Mouse (Mus musculus) lung, postnatal 0 days (tissue): ENCODE data around the gene Adamtsl2. TPM values are rescaled to one million over a fixed set of nuclear protein-coding genes. Genes with fewer than 3 reads are reported as not detected.
A peak's percentile ranks its signal among the peaks of the same experiment; 100 is the strongest.

Experiments
- ATAC-seq: fragments of 200-750 bp; cut with Nextera tagmentation; 2 replicates; pipeline ENCODE4 v1.8.0; 2017; ENCODE audit warnings: moderate library complexity
- DNase-seq: peaks from one replicate; pipeline ENCODE4 v3.0.0-alpha.2; 2016; ENCODE audit warnings: low spot score
- H3K27ac ChIP-seq: fragments of 300-500 bp; sonication (generic); 2 replicates; pipeline ENCODE4 v1.5.1; 2014; ENCODE audit warnings: antibody characterized with exemption, mild to moderate bottlenecking, low read length, mixed read lengths
- H3K27me3 ChIP-seq: fragments of 300-500 bp; sonication (generic); replicated peaks from 2 replicates; pipeline ENCODE4 v1.6.1; 2014; ENCODE audit warnings: low read length, mixed read lengths; ENCODE audit not compliant: insufficient read depth
- H3K36me3 ChIP-seq: fragments of 300-500 bp; sonication (generic); 2 replicates; pipeline ENCODE4 v1.6.1; 2014; ENCODE audit warnings: low read length, mixed read lengths; ENCODE audit not compliant: insufficient read depth
- H3K4me1 ChIP-seq: fragments of 300-500 bp; sonication (generic); 2 replicates; pipeline ENCODE4 v1.6.1; 2014; ENCODE audit warnings: antibody characterized with exemption, low read depth, low read length, mixed read lengths; ENCODE audit not compliant: insufficient read depth
- H3K4me2 ChIP-seq: fragments of 300-500 bp; sonication (generic); replicated peaks from 2 replicates; pipeline ENCODE4 v1.6.1; 2014; ENCODE audit warnings: low read depth, mild to moderate bottlenecking, low read length, moderate library complexity, mixed read lengths
- H3K4me3 ChIP-seq: fragments of 300-500 bp; sonication (generic); 2 replicates; pipeline ENCODE4 v1.5.1; 2014; ENCODE audit warnings: low read depth, low read length
- H3K9ac ChIP-seq: fragments of 300-500 bp; sonication (generic); replicated peaks from 2 replicates; pipeline ENCODE4 v1.6.1; 2014; ENCODE audit warnings: low read depth, mild to moderate bottlenecking
- H3K9me3 ChIP-seq: fragments of 300-500 bp; sonication (generic); 2 replicates; pipeline ENCODE4 v1.6.1; 2016; ENCODE audit warnings: low read length, mixed read lengths
- CTCF ChIP-seq: IDR thresholded peaks from 2 replicates; pipeline ENCODE4 v1.5.1; 2016; ENCODE audit warnings: antibody characterized with exemption, mild to moderate bottlenecking
- EP300 ChIP-seq: IDR thresholded peaks from 2 replicates; pipeline ENCODE4 v1.6.1; 2016; ENCODE audit warnings: antibody characterized with exemption, mild to moderate bottlenecking, control low read depth
- WGBS: fragments of 180-500 bp; shearing (Covaris S2); extraction: QIAGEN DNeasy Blood & Tissue Kit; methylation state at CpG from one replicate; pipeline ENCODE4 v1.1.7; 2014; 5-methylcytosine and 5-hydroxymethylcytosine counted together
- polyA plus RNA-seq: library from polyadenylated mRNA; unstranded; fragments of >200 nt; fragmentation: Nextera tagmentation; extraction: Ambion mirVana; gene quantifications from 2 replicates; pipeline ENCODE4 v1.2.1, GENCODE M21; 2015

Gene Adamtsl2
- polyA plus RNA-seq, 1 experiment from 2014 or later: 52.3 TPM

DNA sequence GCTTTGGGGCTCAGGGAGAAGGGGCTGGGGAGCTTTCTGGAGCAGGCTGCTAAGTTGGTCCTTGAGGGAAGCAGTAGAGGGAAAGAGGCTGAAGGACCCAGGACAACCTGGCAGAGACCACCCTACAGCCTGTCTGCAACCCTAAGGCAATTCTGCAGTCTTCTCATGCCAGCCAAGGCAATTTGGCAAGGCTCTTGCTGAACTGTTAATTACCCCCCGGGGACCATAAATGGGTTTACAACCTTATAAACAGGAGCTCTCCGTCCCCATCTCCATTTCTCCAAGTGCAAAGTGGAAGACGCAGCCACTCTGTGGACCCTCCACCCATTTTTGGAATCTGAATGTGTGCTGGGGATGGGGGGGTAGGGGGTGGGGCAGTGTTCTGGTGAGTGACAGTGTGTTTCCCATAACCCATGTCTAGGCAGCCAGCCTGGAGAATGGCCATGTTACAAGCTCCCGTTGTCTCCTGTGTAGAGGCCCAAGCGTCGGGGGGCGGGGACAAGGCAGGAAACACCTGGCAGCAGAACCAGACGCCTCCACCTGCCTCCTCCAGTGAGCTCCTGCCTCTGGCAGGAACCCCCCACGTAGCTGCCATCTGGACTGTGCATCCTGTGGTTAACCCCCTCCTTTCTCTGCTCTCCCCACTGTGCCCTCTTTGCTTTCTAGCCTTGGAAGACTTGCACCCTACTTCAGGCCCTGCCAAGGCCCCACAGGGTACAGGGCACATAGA is 42.6 kb downstream of the Adamtsl2 start:
- ATAC-seq: no peak
- no peak for TF ChIP-seq EP300
- whole genome bisulfite sequencing: 28% methylated on average over 9 of the region's 9 CpGs
- Histone ChIP-seq H3K4me1 (peaks cover 4% of the 10 kb centered on the region; the same call in 1 of the 2 replicates), H3K9ac (no peak overlapping the region), H3K27me3 (no peaks in the 10 kb centered on the region), H3K27ac (no peak overlapping the region), H3K4me3 (no peak overlapping the region), H3K36me3 (no peaks in the 10 kb centered on the region), H3K4me2 (no peak overlapping the region), H3K9me3 (no peaks in the 10 kb centered on the region)
- DNase-seq: peak; percentile 31

DNA sequence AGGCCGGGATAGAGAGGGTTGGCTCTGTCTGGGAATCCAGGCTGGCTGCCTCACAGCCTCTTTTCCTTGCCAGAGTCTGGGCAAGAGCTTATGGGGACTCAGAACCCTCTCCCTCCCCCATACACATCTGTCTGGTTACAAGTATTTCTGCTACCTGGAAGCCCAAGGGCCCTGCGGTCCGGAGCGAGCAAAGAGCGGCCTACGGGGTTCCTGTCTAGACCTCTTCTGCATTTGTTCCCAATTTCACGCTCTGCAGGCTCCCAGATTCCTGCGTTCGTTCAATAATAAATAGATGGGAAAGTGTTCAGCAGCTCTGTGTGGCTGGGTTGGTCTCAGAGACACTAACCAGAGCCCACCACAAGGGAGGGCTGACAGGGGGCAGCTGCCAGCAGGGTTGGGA is 43.4 kb downstream of the Adamtsl2 start:
- H3K27ac ChIP-seq: no peak overlapping the region
- no peaks in the 10 kb centered on the region for H3K36me3 ChIP-seq
- TF ChIP-seq CTCF (no peak), EP300 (no peak)
- H3K27me3 ChIP-seq: no peaks in the 10 kb centered on the region
- ATAC-seq: no peak
- no peaks in the 10 kb centered on the region for H3K9me3 ChIP-seq
- H3K9ac ChIP-seq: no peak overlapping the region
- no peak overlapping the region for H3K4me3 ChIP-seq
- DNase-seq: no peak
- peaks cover 4% of the 10 kb centered on the region; the same call in 1 of the 2 replicates for H3K4me1 ChIP-seq
- WGBS: 78% methylated on average over 9 of the region's 9 CpGs
- H3K4me2 ChIP-seq: no peak overlapping the region

DNA sequence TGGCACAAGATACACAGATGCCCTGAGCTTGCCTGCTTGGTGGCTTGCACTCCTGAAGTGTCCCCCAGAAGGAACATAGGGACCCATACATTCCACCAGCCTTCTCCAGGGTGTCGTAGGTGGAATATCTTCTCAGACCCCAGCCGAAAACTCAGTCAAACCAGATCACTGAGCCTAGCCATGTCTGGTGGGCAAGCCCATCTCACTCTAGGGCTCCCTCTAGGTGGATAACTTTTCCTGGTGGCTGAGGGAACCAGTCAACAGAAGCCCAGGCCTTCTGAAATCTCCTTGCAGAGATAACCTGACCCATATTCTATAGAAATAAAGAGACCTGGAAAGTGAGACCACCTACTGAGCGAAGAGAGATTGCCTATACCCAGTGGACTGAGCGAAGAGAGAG is 43.9 kb downstream of the Adamtsl2 start:
- 89% methylated on average over 4 of the region's 4 CpGs for WGBS

DNA sequence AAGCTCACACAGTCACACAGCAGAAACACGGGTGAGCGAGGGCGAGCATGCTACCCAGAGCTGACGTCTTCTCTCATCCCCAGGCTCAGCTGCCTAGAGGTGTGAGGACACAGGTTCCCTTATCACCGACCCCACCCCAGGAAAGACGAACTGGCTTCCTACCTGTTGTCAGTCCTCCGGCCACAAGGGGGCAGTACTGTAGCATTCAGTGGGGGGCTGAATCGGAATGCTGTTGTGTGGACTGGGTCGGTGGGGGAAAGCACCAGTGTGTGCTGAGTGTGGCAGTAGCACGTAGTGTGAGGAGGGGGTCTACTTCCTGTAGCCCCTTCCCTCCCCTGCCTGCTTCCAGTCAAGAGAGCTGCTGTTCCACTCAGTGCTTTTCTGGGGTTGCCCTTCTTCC is 46.8 kb downstream of the Adamtsl2 start:
- peak; percentile 65 for DNase-seq

More for the DNA sequence above, 43.9 kb downstream of the Adamtsl2 start:
- Histone ChIP-seq H3K27ac (no peak overlapping the region), H3K9ac (no peak overlapping the region), H3K36me3 (no peaks in the 10 kb centered on the region), H3K4me2 (no peak overlapping the region), H3K27me3 (no peaks in the 10 kb centered on the region), H3K9me3 (no peaks in the 10 kb centered on the region), H3K4me3 (no peak overlapping the region), H3K4me1 (peaks cover 4% of the 10 kb centered on the region; the same call in 1 of the 2 replicates)
- peak; percentile 30 for TF ChIP-seq CTCF
- no peak for TF ChIP-seq EP300
- DNase-seq: no peak
- ATAC-seq: no peak

DNA sequence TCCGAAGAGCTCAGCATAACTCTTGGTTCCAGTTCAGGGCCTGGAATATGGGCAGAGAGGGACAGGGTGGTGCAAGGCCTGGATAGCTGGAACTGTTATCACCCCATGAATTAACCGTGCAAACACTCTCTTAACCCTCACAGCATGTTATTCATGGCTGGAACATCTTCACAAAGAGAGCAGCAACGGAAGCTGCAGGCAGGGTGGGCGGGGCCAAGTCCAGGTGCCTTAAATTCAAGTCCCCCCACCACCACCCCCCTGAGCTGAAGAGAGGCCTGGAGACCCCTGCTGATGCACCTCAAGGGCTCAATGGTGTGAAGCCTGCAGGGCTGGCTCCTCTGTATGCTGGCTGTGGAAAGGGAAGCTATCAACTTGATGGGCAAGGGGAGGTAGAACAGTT is 47.3 kb downstream of the Adamtsl2 start:
- no peak for ATAC-seq
- no peak for TF ChIP-seq CTCF
- no peak for TF ChIP-seq EP300
- H3K9ac ChIP-seq: no peak overlapping the region

More for the DNA sequence above, 46.8 kb downstream of the Adamtsl2 start:
- peak; percentile 22; the same call in 1 of the 2 replicates for ATAC-seq
- H3K4me3 ChIP-seq: no peak overlapping the region
- TF ChIP-seq EP300 (no peak), CTCF (peak; percentile 96)
- no peaks in the 10 kb centered on the region for H3K9me3 ChIP-seq
- 22% methylated on average over 10 of the region's 10 CpGs for WGBS
- no peaks in the 10 kb centered on the region for H3K36me3 ChIP-seq
- H3K9ac ChIP-seq: no peak overlapping the region
- H3K27me3 ChIP-seq: no peaks in the 10 kb centered on the region
- no peak overlapping the region for H3K27ac ChIP-seq
- H3K4me1 ChIP-seq: peaks cover 4% of the 10 kb centered on the region; the same call in 1 of the 2 replicates
- H3K4me2 ChIP-seq: no peak overlapping the region

DNA sequence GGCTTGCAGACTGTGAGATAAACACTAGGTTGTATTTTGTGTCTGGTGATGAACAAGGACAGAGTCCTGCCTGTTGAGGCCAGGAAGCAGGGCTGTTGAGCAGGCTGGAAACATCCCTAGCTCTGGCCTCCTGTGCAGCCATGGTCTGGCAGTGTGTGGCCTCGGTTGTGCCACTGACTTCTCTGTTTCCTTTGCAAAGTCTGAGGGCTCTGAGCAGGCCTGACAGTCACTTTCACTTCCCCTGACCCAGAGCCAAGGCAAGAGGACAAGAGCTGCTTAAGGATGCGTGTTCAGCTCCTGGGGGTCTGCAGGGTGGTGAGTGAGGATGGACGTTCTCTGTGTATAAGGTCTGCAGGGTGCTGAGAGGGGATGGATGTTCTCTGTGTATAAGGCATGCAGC is 49.8 kb downstream of the Adamtsl2 start:
- DNase-seq: no peak
- no peak for ATAC-seq
- Histone ChIP-seq H3K36me3 (no peaks in the 10 kb centered on the region), H3K4me1 (no peaks in the 10 kb centered on the region), H3K9me3 (no peaks in the 10 kb centered on the region), H3K4me3 (no peak overlapping the region), H3K27me3 (no peaks in the 10 kb centered on the region), H3K9ac (no peak overlapping the region), H3K4me2 (no peak overlapping the region), H3K27ac (no peak overlapping the region)
- TF ChIP-seq CTCF (no peak), EP300 (no peak)
- 51% methylated on average over 3 of the region's 3 CpGs for WGBS

More for the DNA sequence above, 47.3 kb downstream of the Adamtsl2 start:
- no peak overlapping the region for H3K4me2 ChIP-seq
- no peak overlapping the region for H3K27ac ChIP-seq
- peaks cover 4% of the 10 kb centered on the region; the same call in 1 of the 2 replicates for H3K4me1 ChIP-seq
- H3K27me3 ChIP-seq: no peaks in the 10 kb centered on the region
- no peaks in the 10 kb centered on the region for H3K9me3 ChIP-seq
- no peaks in the 10 kb centered on the region for H3K36me3 ChIP-seq
- no peak overlapping the region for H3K4me3 ChIP-seq
- 47% methylated on average over 4 of the region's 4 CpGs for WGBS
- no peak for DNase-seq
